Mouse (Mus musculus): ENCODE data around the gene Calml3. TPM values are rescaled to one million over a fixed set of nuclear protein-coding genes. Genes with fewer than 3 reads are reported as not detected.
"Not testable (repeated sequence)": the region's sequence is repeated elsewhere in the genome, so short reads cannot be mapped to it uniquely, and the experiment has no call there.

Gene Calml3
- polyA plus RNA-seq (2014; fragmentation: Nextera tagmentation; extraction: Ambion mirVana): not detected in 2 replicates

DNA sequence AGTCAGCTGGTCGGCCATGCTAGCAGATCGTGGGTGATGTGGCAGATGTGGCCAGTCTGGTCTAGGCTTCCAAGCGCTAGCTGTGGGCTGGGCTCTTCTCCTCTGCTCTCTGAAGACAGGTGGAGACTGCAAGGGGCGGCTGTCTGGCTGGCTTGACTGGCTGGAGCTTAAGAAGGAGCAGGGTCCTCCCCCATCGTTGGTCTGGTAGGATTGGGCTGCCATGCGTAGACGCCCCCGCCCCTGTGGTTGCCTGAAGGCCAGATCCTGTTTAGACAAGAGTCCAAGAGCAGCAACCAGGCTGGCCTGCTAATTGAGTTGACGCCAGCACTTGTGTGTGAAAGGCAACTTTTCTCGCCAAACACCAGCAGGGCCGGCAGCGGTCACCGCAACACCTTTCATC is at the start of gene Calml3:
Gene Calml3 (minus strand): TSS at position 131 of the 400 bp plus-strand sequence.
- no peaks in the 10 kb centered on the region for H3K4me1 ChIP-seq (replicated peaks; ENCODE audit: control insufficient read depth, insufficient read depth, low read length)
- H3K9ac ChIP-seq (ENCODE audit: low read depth, low read length): no peak within 1 kb of the TSS
- no peak within 1 kb of the TSS for H3K27ac ChIP-seq (ENCODE audit: low read depth, low read length)
- no peaks in the 10 kb centered on the region for H3K36me3 ChIP-seq (ENCODE audit: control insufficient read depth, insufficient read depth, low read length)
- H3K4me2 ChIP-seq (replicated peaks; ENCODE audit: low read depth, low read length): no peak within 1 kb of the TSS
- no peak for ATAC-seq (ENCODE audit: low FRiP score)
- H3K27me3 ChIP-seq (ENCODE audit: control insufficient read depth, insufficient read depth, low read length): no peaks in the 10 kb centered on the region
- H3K9me3 ChIP-seq (ENCODE audit: control insufficient read depth, low read length): no peaks in the 10 kb centered on the region
- H3K4me3 ChIP-seq (ENCODE audit: low read depth, low read length): no peak within 1 kb of the TSS
- WGBS: 87% methylated on average over 13 of the region's 13 CpGs
- DNase-seq (ENCODE audit: low spot score): no peak

DNA sequence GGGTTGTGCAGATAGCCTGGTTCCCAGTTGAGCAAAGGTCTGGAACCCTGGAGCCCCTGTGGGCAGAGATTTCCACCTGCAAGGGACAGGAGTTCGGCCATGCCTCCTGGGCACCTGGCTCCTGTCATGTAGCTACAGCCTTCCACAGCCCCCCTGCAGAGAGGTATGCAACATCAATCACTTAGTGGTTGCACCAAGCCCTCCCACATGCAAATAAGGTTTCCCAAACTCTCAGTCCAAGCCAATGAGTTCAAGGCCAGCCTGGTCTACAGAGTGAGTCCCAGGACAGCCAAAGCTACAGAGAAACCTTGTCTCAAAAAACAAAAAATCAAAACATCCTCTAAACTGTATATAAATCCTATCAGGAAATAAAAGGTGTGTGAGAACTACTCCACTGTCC is 46.2 kb upstream of the Calml3 start:
- H3K4me2 ChIP-seq (replicated peaks; ENCODE audit: low read depth, low read length): no peak overlapping the region
- H3K27ac ChIP-seq (ENCODE audit: low read depth, low read length): no peak overlapping the region
- 56% methylated on average over 1 of the region's 1 CpGs for WGBS
- no peaks in the 10 kb centered on the region for H3K4me1 ChIP-seq (replicated peaks; ENCODE audit: control insufficient read depth, insufficient read depth, low read length)
- DNase-seq (ENCODE audit: low spot score) (no peak), ATAC-seq (ENCODE audit: low FRiP score) (no peak)
- H3K9me3 ChIP-seq (ENCODE audit: control insufficient read depth, low read length): no peaks in the 10 kb centered on the region
- no peaks in the 10 kb centered on the region for H3K27me3 ChIP-seq (ENCODE audit: control insufficient read depth, insufficient read depth, low read length)
- H3K9ac ChIP-seq (ENCODE audit: low read depth, low read length): no peak overlapping the region
- H3K36me3 ChIP-seq (ENCODE audit: control insufficient read depth, insufficient read depth, low read length): no peaks in the 10 kb centered on the region
- H3K4me3 ChIP-seq (ENCODE audit: low read depth, low read length): no peak overlapping the region

DNA sequence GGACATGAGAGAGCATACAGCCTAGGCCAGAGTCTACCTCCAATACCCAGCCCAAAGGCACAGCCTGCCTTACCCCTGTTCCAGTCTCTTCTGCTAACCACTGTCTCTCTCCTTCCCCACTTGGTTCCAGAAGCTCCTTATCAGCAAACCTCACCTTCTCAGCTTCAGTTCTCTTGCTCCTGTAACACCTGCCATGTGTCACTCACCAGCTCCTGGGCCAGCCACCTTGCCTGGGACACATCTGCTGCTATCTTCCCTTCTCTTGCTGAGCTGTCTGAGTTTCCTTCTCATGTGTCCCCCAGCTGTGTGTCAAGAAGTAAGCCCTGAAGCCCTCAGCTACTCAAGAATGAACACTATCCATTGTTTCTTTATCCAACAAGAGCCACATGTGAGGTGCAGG is 36.5 kb upstream of the Calml3 start:
- DNase-seq (ENCODE audit: low spot score); H3K27me3 ChIP-seq (ENCODE audit: control insufficient read depth, insufficient read depth, low read length); H3K4me3 ChIP-seq (ENCODE audit: low read depth, low read length); H3K4me2 ChIP-seq (replicated peaks; ENCODE audit: low read depth, low read length); H3K4me1 ChIP-seq (replicated peaks; ENCODE audit: control insufficient read depth, insufficient read depth, low read length); H3K27ac ChIP-seq (ENCODE audit: low read depth, low read length); H3K9me3 ChIP-seq (ENCODE audit: control insufficient read depth, low read length); ATAC-seq (ENCODE audit: low FRiP score); H3K9ac ChIP-seq (ENCODE audit: low read depth, low read length); H3K36me3 ChIP-seq (ENCODE audit: control insufficient read depth, insufficient read depth, low read length): not testable (repeated sequence)

- not testable (repeated sequence) for H3K9ac ChIP-seq (ENCODE audit: low read depth, low read length); H3K4me2 ChIP-seq (replicated peaks; ENCODE audit: low read depth, low read length); H3K27me3 ChIP-seq (ENCODE audit: control insufficient read depth, insufficient read depth, low read length); H3K9me3 ChIP-seq (ENCODE audit: control insufficient read depth, low read length); H3K36me3 ChIP-seq (ENCODE audit: control insufficient read depth, insufficient read depth, low read length); H3K27ac ChIP-seq (ENCODE audit: low read depth, low read length); H3K4me1 ChIP-seq (replicated peaks; ENCODE audit: control insufficient read depth, insufficient read depth, low read length); H3K4me3 ChIP-seq (ENCODE audit: low read depth, low read length); ATAC-seq (ENCODE audit: low FRiP score); DNase-seq (ENCODE audit: low spot score)
These were observed 33.2 kb upstream of the Calml3 start, which contains the start of gene Calm4 for GRCm38 (mm10) chr13:3837312-3837807. Gene Calm4 (plus strand): TSS chr13:3837757.

DNA sequence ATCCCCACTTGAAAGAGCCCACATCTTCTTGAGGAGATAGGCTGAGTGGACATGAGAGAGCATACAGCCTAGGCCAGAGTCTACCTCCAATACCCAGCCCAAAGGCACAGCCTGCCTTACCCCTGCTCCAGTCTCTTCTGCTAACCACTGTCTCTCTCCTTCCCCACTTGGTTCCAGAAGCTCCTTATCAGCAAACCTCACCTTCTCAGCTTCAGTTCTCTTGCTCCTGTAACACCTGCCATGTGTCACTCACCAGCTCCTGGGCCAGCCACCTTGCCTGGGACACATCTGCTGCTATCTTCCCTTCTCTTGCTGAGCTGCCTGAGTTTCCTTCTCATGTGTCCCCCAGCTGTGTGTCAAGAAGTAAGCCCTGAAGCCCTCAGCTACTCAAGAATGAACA is 29.5 kb upstream of the Calml3 start:
- DNase-seq (ENCODE audit: low spot score); H3K4me3 ChIP-seq (ENCODE audit: low read depth, low read length); H3K36me3 ChIP-seq (ENCODE audit: control insufficient read depth, insufficient read depth, low read length); H3K4me1 ChIP-seq (replicated peaks; ENCODE audit: control insufficient read depth, insufficient read depth, low read length); ATAC-seq (ENCODE audit: low FRiP score); H3K9me3 ChIP-seq (ENCODE audit: control insufficient read depth, low read length); H3K4me2 ChIP-seq (replicated peaks; ENCODE audit: low read depth, low read length); H3K27ac ChIP-seq (ENCODE audit: low read depth, low read length); H3K9ac ChIP-seq (ENCODE audit: low read depth, low read length); H3K27me3 ChIP-seq (ENCODE audit: control insufficient read depth, insufficient read depth, low read length): not testable (repeated sequence)

GRCm38 (mm10) chr13:3832450-3832849 is 28.3 kb upstream of the Calml3 start:
- Histone ChIP-seq H3K27ac (ENCODE audit: low read depth, low read length) (no peak overlapping the region), H3K9ac (ENCODE audit: low read depth, low read length) (no peak overlapping the region), H3K4me3 (ENCODE audit: low read depth, low read length) (no peak overlapping the region), H3K36me3 (ENCODE audit: control insufficient read depth, insufficient read depth, low read length) (no peaks in the 10 kb centered on the region), H3K9me3 (ENCODE audit: control insufficient read depth, low read length) (no peaks in the 10 kb centered on the region), H3K27me3 (ENCODE audit: control insufficient read depth, insufficient read depth, low read length) (no peaks in the 10 kb centered on the region), H3K4me2 (replicated peaks; ENCODE audit: low read depth, low read length) (no peak overlapping the region), H3K4me1 (replicated peaks; ENCODE audit: control insufficient read depth, insufficient read depth, low read length) (no peaks in the 10 kb centered on the region)
- WGBS: 78% methylated on average over 2 of the region's 2 CpGs
- ATAC-seq (ENCODE audit: low FRiP score) (no peak), DNase-seq (ENCODE audit: low spot score) (no peak)

DNA sequence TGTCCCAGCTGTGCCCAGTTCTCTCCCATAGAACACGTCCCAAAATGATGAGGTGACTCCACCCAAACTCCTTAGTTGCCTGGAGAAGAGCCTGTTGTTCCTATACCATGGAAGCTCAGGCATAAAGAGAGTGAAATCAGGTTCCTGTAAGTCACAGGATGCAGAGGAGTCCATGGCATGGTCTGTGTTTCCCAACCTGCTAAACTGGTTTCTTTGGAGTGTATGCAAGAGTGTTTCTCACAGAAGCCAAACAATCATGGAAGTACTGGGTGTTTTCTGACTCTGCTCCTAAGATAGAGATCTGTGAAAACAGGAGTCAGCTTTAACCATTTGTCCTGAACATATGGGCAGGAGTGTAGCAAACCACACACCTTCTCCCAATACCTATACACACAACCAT is 27.9 kb upstream of the Calml3 start:
- DNase-seq (ENCODE audit: low spot score) (no peak), ATAC-seq (ENCODE audit: low FRiP score) (no peak)
- no peaks in the 10 kb centered on the region for H3K4me1 ChIP-seq (replicated peaks; ENCODE audit: control insufficient read depth, insufficient read depth, low read length)
- H3K27ac ChIP-seq (ENCODE audit: low read depth, low read length): no peak overlapping the region
- no peak overlapping the region for H3K4me3 ChIP-seq (ENCODE audit: low read depth, low read length)
- H3K36me3 ChIP-seq (ENCODE audit: control insufficient read depth, insufficient read depth, low read length): no peaks in the 10 kb centered on the region
- no peak overlapping the region for H3K4me2 ChIP-seq (replicated peaks; ENCODE audit: low read depth, low read length)
- H3K9ac ChIP-seq (ENCODE audit: low read depth, low read length): no peak overlapping the region
- H3K27me3 ChIP-seq (ENCODE audit: control insufficient read depth, insufficient read depth, low read length): no peaks in the 10 kb centered on the region
- no peaks in the 10 kb centered on the region for H3K9me3 ChIP-seq (ENCODE audit: control insufficient read depth, low read length)
- WGBS: 65% methylated on average over 1 of the region's 1 CpGs

DNA sequence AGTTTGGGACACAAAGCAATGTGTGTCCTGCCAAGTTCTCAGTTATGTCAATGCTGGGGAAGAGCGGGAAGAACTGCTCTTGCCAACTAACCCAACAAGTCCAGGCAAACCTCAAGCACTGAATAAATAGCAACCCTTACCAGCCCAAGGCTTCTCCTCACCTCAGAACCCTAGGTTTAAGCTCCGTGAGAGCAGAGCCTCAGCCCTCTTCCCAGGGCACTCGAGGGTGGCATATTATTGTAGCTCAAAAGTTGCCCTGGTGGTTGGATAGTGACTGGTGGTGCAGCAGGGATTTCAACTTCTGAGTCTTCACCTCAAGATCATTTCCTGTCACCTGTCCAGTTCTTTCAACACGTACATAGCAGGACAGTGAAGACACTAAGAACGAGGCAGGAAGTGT is 27.4 kb upstream of the Calml3 start:
- Histone ChIP-seq H3K27me3 (ENCODE audit: control insufficient read depth, insufficient read depth, low read length) (no peaks in the 10 kb centered on the region), H3K4me2 (replicated peaks; ENCODE audit: low read depth, low read length) (no peak overlapping the region), H3K4me1 (replicated peaks; ENCODE audit: control insufficient read depth, insufficient read depth, low read length) (no peaks in the 10 kb centered on the region), H3K36me3 (ENCODE audit: control insufficient read depth, insufficient read depth, low read length) (no peaks in the 10 kb centered on the region), H3K9me3 (ENCODE audit: control insufficient read depth, low read length) (no peaks in the 10 kb centered on the region), H3K27ac (ENCODE audit: low read depth, low read length) (no peak overlapping the region), H3K4me3 (ENCODE audit: low read depth, low read length) (no peak overlapping the region), H3K9ac (ENCODE audit: low read depth, low read length) (no peak overlapping the region)
- WGBS: 82% methylated on average over 5 of the region's 5 CpGs
- no peak for ATAC-seq (ENCODE audit: low FRiP score)
- no peak for DNase-seq (ENCODE audit: low spot score)

GRCm38 (mm10) chr13:3825726-3826125 is 21.6 kb upstream of the Calml3 start:
- no peak for ATAC-seq (ENCODE audit: low FRiP score)

More at GRCm38 (mm10) chr13:3825726-3826125, 21.6 kb upstream of the Calml3 start:
- Histone ChIP-seq H3K27ac (ENCODE audit: low read depth, low read length) (no peak overlapping the region), H3K4me2 (replicated peaks; ENCODE audit: low read depth, low read length) (no peak overlapping the region), H3K4me3 (ENCODE audit: low read depth, low read length) (no peak overlapping the region), H3K4me1 (replicated peaks; ENCODE audit: control insufficient read depth, insufficient read depth, low read length) (no peaks in the 10 kb centered on the region), H3K27me3 (ENCODE audit: control insufficient read depth, insufficient read depth, low read length) (no peaks in the 10 kb centered on the region), H3K36me3 (ENCODE audit: control insufficient read depth, insufficient read depth, low read length) (no peaks in the 10 kb centered on the region), H3K9me3 (ENCODE audit: control insufficient read depth, low read length) (no peaks in the 10 kb centered on the region), H3K9ac (ENCODE audit: low read depth, low read length) (no peak overlapping the region)
- no peak for DNase-seq (ENCODE audit: low spot score)
